Mouse (Mus musculus): ENCODE results near the gene Gucd1.

Gene Gucd1

GRCm38 (mm10) chr10:75323986-75324385 lies 193.8 kb downstream of the Gucd1 start:
- no peak for DNase-seq (ENCODE audit: low spot score in 2 of 2)

- DNase-seq (ENCODE audit: low spot score in 2 of 2): no peak
Observed at GRCm38 (mm10) chr10:75322966-75323365, 194.8 kb downstream of the Gucd1 start.

GRCm38 (mm10) chr10:75320321-75320720 lies 197.5 kb downstream of the Gucd1 start:
- no peak for DNase-seq (ENCODE audit: low spot score in 2 of 2)

GRCm38 (mm10) chr10:75318206-75318605 lies 199.6 kb downstream of the Gucd1 start:
- no peak for DNase-seq (ENCODE audit: low spot score in 2 of 2)

- DNase-seq (ENCODE audit: low spot score in 2 of 2): peak; percentile 41 to 82
Observed at GRCm38 (mm10) chr10:75316908-75317761, 200.6 kb downstream of the Gucd1 start.

- no peak for DNase-seq (ENCODE audit: low spot score in 2 of 2)
Observed at GRCm38 (mm10) chr10:75316872-75316907, 201.1 kb downstream of the Gucd1 start, which contains the start of gene Adora2a. Adora2a (plus strand) TSS chr10:75316877.

- DNase-seq (ENCODE audit: low spot score in 2 of 2): no peak
Observed at GRCm38 (mm10) chr10:75316472-75316871, 201.3 kb downstream of the Gucd1 start.

- no peak for DNase-seq (ENCODE audit: low spot score in 2 of 2)
Observed at GRCm38 (mm10) chr10:75315756-75316155, 202.0 kb downstream of the Gucd1 start.

GRCm38 (mm10) chr10:75314190-75314980 lies 203.4 kb downstream of the Gucd1 start:
- no peak for DNase-seq (ENCODE audit: low spot score in 2 of 2)

GRCm38 (mm10) chr10:75312361-75312760 lies 205.4 kb downstream of the Gucd1 start:
- no peak for DNase-seq (ENCODE audit: low spot score in 2 of 2)

- DNase-seq (ENCODE audit: low spot score in 2 of 2): no peak
Observed at GRCm38 (mm10) chr10:75307130-75307529, 210.6 kb downstream of the Gucd1 start.

- DNase-seq (ENCODE audit: low spot score in 2 of 2): no peak
Observed at GRCm38 (mm10) chr10:75304413-75304812, 213.4 kb downstream of the Gucd1 start.

GRCm38 (mm10) chr10:75304049-75304405 lies 213.7 kb downstream of the Gucd1 start:
- DNase-seq (ENCODE audit: low spot score in 2 of 2): no peak

GRCm38 (mm10) chr10:75303324-75304048 lies 214.3 kb downstream of the Gucd1 start:
- no peak for DNase-seq (ENCODE audit: low spot score in 2 of 2)

- DNase-seq (ENCODE audit: low spot score in 2 of 2): no peak
Observed at GRCm38 (mm10) chr10:75302536-75302935, 215.2 kb downstream of the Gucd1 start.

- DNase-seq (ENCODE audit: low spot score in 2 of 2): no peak
Observed at GRCm38 (mm10) chr10:75301937-75302336, 215.8 kb downstream of the Gucd1 start.

GRCm38 (mm10) chr10:75301195-75301806 lies 216.5 kb downstream of the Gucd1 start:
- DNase-seq (ENCODE audit: low spot score in 2 of 2): no peak

All from cerebellum, postnatal 4 days (tissue).